Mouse (Mus musculus) retina, adult 2 months (tissue): ENCODE measurements around the gene Prmt2.

ENCODE experiments used
- DNase-seq: peaks from one replicate; pipeline ENCODE4 v3.0.0-alpha.2; 2012; ENCODE audit warnings: low read depth, low spot score

Gene Prmt2

DNA sequence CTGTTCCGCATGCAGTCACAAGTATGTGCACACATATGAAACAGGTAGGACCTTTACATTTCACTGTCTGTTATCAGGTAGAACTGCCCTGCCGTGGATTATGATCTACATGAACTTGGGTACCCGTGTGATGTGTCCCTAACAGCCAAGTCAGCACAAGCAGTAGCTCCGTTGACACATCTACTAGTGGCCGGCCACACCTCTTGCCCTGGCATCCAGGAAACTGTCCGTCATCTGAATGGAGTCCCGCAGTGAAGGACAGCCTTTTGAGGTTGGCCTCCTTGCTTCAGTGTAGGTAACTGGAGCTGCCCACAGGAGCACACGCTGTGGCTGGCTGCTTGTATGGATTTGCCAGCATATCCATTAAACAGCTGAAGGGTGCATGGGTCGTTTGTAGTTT is 19.4 kb downstream of the Prmt2 start:
- no peak for DNase-seq

GRCm38 (mm10) chr10:76217056-76217455 is 20.6 kb downstream of the Prmt2 start:
- DNase-seq, result no peak

GRCm38 (mm10) chr10:76214161-76214560 is 23.5 kb downstream of the Prmt2 start:
- no peak for DNase-seq

GRCm38 (mm10) chr10:76212121-76212520 is 25.5 kb downstream of the Prmt2 start:
- no peak for DNase-seq

DNA sequence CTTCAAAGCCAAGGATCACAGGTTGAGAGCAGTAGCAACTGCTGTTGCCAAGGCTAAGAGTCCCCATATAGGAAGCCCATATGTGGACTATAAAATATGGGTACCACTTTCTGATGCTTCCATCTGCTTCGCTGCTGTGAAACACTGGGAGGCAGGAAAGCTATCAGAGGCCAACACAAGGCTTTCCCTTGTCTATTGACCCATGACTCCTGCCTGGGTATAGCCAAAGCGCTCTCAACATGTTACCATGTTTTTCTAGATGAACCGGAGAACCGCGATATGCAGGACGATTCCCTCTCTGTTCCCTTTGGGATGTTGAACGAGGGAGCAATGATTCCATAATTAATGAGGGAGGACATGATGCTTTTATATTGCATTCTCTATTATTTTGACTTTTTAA is 26.9 kb downstream of the Prmt2 start:
- no peak for DNase-seq

- DNase-seq, result no peak
These were observed 28.4 kb downstream of the Prmt2 start for GRCm38 (mm10) chr10:76209241-76209640.

- no peak for DNase-seq
These were observed 30.3 kb downstream of the Prmt2 start for GRCm38 (mm10) chr10:76207262-76207796.

DNA sequence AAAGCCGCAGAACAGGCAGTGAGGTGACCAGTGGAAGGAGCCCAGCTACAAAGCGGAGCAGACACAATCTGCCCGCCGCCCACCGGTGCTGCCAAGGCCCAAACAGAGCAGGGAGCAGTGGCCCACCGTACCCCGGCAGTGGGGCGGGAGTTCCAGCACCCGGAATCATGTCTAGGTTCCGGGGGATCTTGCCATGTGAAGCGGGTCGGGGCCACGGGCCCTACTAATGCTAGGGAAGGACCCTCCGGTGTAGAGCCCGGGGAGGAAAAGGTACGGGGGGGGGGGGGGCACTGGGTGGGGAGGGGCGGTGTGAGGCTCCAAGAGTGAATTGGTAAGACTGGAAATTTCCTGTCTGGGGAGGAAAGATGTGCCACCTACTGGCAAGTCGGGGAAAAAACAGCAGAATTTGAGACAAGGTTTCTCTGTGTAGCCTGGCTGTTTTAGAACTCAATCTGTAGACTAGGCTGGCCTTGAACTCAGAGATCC is 33.8 kb downstream of the Prmt2 start:
- DNase-seq, result no peak

DNA sequence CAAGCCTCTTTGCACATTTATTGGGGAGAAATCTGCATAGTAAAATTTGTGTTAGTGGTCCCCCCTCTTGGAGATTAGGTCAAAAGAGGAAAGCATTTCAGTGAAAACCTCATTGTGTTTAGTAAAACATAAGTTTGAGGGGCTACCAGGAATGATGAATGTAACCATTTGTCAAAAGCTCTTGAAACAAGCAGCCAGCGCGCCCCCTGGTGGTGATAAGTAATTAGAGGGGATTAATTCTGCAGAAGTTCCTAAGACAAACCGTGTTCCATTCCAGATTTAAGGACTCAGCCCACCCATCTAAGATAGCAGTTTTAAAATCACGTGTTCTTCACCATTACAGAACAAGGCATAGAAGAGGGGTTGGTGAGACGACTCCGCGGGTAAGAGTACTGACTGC is 35.7 kb downstream of the Prmt2 start:
- DNase-seq, result peak; percentile 51

- DNase-seq, result no peak
These were observed 36.2 kb downstream of the Prmt2 start for GRCm38 (mm10) chr10:76201416-76201815.

GRCm38 (mm10) chr10:76188010-76188409 is 49.7 kb downstream of the Prmt2 start:
- DNase-seq, result no peak

DNA sequence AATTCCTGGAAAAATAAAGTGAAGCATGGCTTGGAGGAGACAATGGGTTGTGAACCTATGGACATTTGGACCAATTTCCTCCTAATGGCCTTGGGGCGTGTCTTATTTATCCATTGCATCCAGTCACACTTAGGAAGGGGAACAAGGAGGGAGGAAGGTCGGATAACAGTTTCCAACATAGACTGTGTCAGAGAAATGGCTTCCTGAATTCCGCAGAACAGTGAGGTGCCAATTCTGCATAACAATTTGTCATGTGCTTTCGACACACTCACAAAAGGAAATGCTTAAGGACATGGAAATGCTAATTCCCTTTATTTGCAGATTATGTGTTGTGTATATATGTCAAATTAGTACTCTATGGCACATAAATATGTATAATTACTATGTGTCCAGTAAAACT is 52.4 kb downstream of the Prmt2 start:
- DNase-seq, result no peak

DNA sequence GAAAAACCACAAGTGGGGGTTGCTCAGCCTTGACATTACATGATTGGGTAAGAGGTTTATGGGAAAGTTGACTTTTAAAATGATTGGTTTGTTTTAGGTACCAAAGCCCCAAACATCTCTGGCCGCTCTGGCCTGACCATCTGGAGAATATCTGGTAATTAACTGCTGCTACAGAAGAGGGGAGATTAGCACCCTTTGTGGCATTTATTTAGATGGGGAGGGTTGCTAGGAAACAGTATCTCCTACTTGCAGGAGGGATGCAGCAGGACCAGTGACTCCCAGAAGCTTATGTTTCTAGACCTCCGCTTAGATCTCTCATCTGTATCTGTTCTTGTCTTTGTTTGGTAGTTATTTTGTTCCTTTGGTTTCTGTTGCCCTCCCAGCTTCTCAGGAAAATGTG is 62.8 kb downstream of the Prmt2 start:
- no peak for DNase-seq

- no peak for DNase-seq
These were observed 79.7 kb downstream of the Prmt2 start for GRCm38 (mm10) chr10:76158009-76158408.

DNA sequence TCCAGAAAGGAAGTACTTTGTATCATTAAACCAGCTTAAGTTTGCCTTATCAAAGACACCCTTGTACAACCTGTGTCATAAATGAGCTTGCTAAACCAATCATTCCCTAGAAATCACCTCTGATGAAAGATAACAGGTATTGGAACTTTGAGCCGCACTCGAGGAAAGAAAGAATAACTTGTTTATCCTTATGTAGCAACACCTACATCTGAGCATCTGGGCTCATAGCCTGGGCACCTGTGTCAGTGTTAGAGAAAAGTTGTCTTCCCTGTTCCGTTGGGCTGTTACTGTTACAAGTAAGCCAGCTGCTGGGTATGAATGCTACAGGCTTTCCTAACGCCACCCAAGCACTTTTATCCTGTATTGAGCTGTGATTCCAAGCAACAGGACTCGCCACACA is 80.1 kb downstream of the Prmt2 start:
- DNase-seq, result no peak
